Mouse (Mus musculus): ENCODE results near the gene Ndufa7.

The Ndufa7 gene

GRCm38 (mm10) chr17:33824084-33824996, at the start of gene Ndufa7, which contains the start of gene Rps28:
Gene Ndufa7 (plus strand): TSS chr17:33824572.
Gene Rps28 (minus strand): TSS chr17:33824562.
- peak; percentile 99 for DNase-seq (ENCODE audit: low spot score)

- no peak for DNase-seq (ENCODE audit: low spot score)
Measured at GRCm38 (mm10) chr17:33774573-33775155, 49.7 kb upstream of the Ndufa7 start.

- DNase-seq (ENCODE audit: low spot score), result no peak
Measured at GRCm38 (mm10) chr17:33775287-33775686, 49.1 kb upstream of the Ndufa7 start.

DNA sequence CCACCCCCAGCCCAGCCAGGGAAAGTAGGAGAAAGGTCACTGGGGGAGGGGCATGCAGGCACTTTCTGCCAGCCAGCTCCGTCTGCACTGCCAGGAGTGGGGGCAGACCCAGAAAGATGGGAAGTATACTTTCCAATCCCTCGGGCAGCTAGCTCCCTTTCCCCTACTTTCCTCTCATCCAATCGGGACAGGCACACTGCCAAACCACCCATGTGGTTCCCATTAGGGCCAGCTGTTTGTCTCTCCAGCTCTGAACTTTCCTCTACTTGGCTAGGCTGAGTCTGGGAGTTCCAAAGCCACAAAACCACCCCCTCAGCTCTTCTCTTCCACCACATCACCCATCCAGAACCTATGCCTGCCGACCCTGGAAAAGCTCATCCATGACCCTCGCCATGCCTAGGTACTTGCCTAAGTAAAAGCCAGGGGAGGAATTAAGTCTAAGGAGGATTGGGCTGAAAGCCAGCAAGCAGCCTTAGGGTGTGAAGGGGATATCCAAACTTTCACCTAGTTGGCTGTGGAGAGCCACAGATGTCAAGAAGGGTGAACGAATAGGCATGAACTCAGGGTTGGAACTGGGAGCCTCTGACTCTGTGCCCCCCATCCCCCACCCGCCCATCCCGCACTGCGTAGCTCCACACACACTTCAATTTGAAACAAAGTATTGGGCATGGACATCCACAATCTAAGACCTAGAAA, 45.0 kb upstream of the Ndufa7 start:
- no peak for DNase-seq (ENCODE audit: low spot score)

DNA sequence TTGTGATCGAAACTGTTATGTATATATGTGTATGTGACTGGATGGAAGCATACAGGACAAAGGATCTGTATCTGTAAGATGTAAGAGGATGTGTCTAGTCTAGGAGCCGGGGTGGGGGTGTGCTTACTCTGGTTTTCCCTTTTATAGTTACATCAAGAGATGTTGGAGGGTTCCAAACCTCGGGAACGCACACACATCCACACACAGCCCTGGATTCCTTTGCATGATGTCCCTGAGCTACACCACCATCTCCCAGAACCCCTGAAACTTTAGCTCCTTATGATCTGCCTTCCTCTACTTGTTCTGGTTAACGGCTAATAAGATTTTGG, 44.4 kb upstream of the Ndufa7 start:
- no peak for DNase-seq (ENCODE audit: low spot score)

- DNase-seq (ENCODE audit: low spot score), result no peak
Measured at GRCm38 (mm10) chr17:33780431-33780830, 43.9 kb upstream of the Ndufa7 start.

DNA sequence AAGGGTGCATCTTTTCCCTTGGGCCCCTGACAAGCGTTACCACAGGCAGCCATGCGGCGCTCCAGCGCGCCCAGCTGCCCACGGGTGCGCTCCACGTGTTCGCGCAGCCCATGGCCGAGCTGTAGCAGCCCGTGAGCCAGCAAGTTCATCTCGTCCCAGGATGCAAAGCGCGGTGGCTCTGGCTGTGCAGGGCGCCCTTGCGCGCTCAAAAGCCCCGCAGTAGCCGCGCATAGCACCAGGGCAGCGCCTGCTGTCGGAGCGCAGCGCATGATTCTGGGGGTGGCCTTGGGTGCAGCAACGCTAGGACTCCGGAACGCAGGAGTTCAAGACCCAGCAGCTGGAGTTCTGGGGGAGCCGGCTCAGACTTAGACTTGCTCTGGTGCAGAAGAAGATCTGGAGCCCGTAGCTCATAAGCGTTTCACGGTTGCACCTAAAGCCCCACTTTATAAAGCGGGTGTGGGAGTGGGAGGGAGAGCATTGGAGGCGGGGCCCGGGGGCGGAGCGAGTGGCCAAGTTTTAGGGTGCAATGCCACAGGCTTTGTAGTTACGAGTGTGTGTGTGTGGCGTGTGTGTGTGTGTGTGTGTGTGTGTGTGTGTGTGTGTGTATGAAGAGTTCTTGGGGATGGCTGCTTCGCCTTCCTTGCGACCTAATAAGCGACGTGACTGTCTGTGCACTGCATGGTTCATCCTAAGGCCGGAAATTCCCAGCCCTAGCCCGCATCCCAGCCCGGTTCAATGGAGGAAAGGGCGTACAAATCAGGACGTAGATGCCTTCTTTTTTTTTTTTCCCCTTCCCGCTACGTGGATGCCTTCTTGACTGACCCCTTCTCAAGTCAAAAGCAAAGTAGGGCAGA, 43.0 kb upstream of the Ndufa7 start, which contains the start of gene Angptl4:
TSS of gene Angptl4 (minus strand) at position 707 of the 854 bp plus-strand sequence.
- peak; percentile 74 for DNase-seq (ENCODE audit: low spot score)

- DNase-seq (ENCODE audit: low spot score), result no peak
Measured at GRCm38 (mm10) chr17:33782067-33782466, 42.3 kb upstream of the Ndufa7 start.

DNA sequence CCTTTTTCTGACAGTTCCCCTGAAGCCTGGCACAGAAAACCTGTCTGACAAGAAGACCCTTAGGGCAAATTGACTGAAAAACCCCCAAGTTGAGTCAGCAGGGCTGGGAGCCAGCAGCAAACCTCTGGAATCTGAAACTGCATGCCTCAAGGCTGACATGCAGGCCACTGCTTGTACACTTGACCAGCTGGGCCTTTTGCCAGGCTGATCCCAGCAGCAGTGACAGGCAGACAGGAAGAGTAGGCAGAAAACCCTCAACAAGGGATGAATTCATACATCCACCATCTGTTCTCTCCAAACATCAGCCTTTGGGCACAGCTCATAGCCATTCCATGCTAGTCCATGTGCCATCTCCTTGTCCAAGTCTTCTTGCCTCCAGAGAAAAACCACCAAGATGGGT, 41.0 kb upstream of the Ndufa7 start:
- DNase-seq (ENCODE audit: low spot score), result no peak

- DNase-seq (ENCODE audit: low spot score), result no peak
Measured at GRCm38 (mm10) chr17:33784939-33785338, 39.4 kb upstream of the Ndufa7 start.

DNA sequence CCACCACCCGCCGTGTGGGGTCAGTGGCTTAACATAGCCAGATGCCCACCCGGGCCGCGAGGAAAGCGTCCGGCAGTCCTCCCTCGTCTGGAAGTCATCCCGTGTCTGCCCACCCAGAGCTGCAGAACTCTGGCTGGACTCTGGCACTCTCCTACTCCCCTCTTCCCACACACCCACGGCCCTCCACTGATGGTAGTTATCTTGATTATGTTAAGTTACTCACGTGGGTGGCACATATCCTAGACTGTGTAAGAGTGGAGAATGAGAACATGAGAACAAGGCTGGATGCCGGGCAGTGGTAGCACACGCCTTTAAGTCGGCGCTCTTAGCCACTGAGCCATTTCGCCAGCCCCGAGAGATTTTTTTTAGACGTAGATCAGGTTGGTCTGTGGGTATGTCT, 38.0 kb upstream of the Ndufa7 start:
- DNase-seq (ENCODE audit: low spot score), result no peak

DNA sequence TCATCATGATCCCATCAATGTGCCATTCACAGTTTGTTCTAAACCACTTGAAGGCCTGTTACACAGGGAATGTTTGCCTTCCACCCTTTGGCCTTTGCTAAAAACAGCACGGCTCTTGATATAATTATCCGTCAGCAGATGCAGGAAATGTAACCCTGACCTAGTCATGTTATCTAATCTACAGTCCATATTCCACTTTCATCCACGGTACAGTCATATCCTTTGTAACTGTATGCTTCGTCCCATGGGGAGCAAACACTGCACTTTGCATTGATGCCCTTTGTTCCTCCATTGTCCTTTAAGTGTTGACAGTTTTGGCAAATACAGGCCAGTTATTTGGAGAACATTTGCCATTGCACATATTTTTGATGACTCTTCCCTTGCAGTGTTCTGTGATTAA, 35.6 kb upstream of the Ndufa7 start:
- no peak for DNase-seq (ENCODE audit: low spot score)

GRCm38 (mm10) chr17:33798306-33798705, 26.1 kb upstream of the Ndufa7 start:
- no peak for DNase-seq (ENCODE audit: low spot score)

- no peak for DNase-seq (ENCODE audit: low spot score)
Measured at GRCm38 (mm10) chr17:33799277-33799676, 25.1 kb upstream of the Ndufa7 start.

GRCm38 (mm10) chr17:33802221-33802620, 22.2 kb upstream of the Ndufa7 start:
- peak; percentile 44 for DNase-seq (ENCODE audit: low spot score)

DNA sequence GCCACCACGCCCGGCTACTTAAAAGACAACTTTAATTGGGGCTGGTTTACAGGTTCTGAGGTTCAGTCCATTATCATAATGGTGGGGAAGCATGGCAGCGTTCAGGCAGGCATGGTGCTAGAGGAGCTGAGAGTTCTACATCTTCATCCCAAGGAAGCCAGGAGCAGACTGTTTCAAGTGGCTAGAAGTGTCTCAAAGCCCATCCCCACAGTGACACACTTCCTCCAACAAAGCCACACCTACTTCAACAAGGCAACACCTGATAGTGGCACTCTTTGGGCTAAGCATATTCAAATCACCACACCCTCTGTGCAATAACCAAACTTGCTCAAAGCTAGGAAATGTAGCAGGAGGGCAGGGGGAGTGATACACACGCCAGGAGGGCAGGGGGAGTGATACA, 20.2 kb upstream of the Ndufa7 start:
- no peak for DNase-seq (ENCODE audit: low spot score)

GRCm38 (mm10) chr17:33804745-33805144, 19.6 kb upstream of the Ndufa7 start:
- no peak for DNase-seq (ENCODE audit: low spot score)

- DNase-seq (ENCODE audit: low spot score), result no peak
Measured at GRCm38 (mm10) chr17:33807181-33807888, 17.0 kb upstream of the Ndufa7 start.

DNA sequence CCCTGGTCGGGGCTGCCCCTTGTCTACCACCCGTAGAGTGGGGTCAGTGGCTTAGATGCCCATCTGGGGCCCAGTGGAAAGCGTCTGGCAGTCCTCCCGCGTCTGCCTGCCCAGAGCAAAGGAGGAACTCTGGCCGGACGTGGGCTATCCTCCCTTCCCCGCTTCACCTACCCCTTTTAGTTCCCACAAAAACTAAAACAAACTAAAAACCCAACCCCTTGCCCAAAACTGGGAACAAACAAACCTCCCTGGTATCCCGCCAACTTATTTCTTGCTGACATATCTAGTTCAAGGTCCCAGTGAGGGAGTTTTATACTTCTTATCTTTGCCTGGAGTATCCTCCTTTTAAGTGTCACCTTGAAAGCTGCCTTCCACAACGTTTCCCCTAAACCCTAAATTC, 16.2 kb upstream of the Ndufa7 start:
- no peak for DNase-seq (ENCODE audit: low spot score)

DNA sequence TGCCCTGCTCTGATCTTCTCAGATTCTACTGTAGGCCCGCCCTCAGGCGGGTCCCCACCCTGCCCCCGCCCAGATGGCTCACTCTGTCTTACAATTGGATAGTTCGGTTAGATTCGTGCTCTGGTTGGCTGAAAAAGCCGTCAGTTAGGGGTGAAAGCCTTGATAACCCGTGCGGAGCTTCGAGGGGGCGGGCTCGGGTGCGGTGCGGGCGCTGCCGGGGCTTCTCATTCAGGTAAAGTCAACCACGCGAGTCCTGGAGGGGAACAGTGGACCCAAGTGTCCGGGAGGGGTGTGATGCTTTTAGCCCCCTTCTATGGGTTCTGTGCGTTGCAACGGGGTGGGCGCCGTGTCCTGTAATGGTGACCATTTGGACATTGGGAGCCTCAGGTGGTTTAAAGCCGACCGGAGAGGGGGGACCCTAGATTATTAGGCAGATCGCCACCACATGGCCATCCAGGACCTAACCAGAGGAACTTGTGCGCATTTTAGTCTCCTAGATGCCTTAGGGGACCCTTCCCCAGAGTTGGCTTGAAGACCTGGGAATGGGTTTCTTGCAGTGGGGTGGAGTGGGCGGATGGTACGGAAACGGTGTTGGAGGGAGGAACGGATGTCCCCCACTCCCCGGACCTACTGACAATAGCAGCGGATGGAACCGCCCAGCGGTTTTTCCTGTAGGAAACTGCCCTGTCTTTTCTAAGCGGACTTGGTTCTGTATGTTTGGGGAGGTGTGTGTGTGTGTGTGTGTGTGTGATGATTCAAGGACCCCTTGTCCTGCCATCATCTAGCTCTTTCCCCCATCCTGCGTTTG, 13.8 kb upstream of the Ndufa7 start, which contains the start of gene Kank3:
TSS of gene Kank3 (plus strand) at position 186 of the 808 bp plus-strand sequence.
- peak; percentile 96 for DNase-seq (ENCODE audit: low spot score)

Measured in retina, embryonic 14.5 days (tissue).